In genomic region chr3:138608665-138609064, GRCm38 (mm10) we compare ENCODE assay signal across 18 mouse cellular contexts.
"Had no signal": no experiment of that assay in that cellular context is flagged by ENCODE, and none has a peak within 500 bp of the region (broad histone marks: within the 10 kb centered on the region; RNA-seq: fewer than 3 reads in every experiment).

No protein-coding gene starts in this region.

- H3K4me1 ChIP-seq: midbrain, embryonic 12.5 days had no signal

- H3K4me2 ChIP-seq: lung, embryonic 14.5 days; midbrain, embryonic 12.5 days; neural tube, embryonic 12.5 days; stomach, embryonic 15.5 days had no signal

- H3K27ac ChIP-seq: liver, embryonic 14.5 days; midbrain, embryonic 10.5 days; midbrain, embryonic 12.5 days; neural tube, embryonic 12.5 days; stomach, embryonic 15.5 days; stomach, postnatal 0 days had no signal

- H3K4me3 ChIP-seq: midbrain, embryonic 10.5 days; midbrain, embryonic 12.5 days; neural tube, embryonic 12.5 days; stomach, embryonic 15.5 days had no signal

- H3K9me3 ChIP-seq: midbrain, embryonic 10.5 days; midbrain, embryonic 12.5 days; neural tube, embryonic 12.5 days; stomach, embryonic 15.5 days had no signal

- DNase-seq: lung, adult 18-20 months; lung, embryonic 14.5 days; lung, postnatal 10 days; lung, postnatal 4 days; midbrain, embryonic 14.5 days; retina, postnatal 1 day; right cerebral cortex, adult 18-20 months; right cerebral cortex, postnatal 14 days; thymus, adult 2 months; thymus, postnatal 25 days; thymus, postnatal 4 days had no signal

- H3K27me3 ChIP-seq: midbrain, embryonic 12.5 days; neural tube, embryonic 12.5 days; stomach, embryonic 15.5 days had no signal

- ATAC-seq: midbrain, embryonic 16.5 days had no signal

- H3K36me3 ChIP-seq: midbrain, embryonic 10.5 days; midbrain, embryonic 12.5 days; neural tube, embryonic 12.5 days; stomach, embryonic 15.5 days had no signal

- H3K9ac ChIP-seq: liver, embryonic 14.5 days; lung, embryonic 14.5 days; midbrain, embryonic 12.5 days; neural tube, embryonic 12.5 days; stomach, embryonic 15.5 days had no signal
